Mouse (Mus musculus) liver, embryonic 16.5 days (tissue): ENCODE measurements at regions not wholly inside any gene's neighbourhood (a gene's known extent, or its start where the extent isn't known, plus 50 kb on each side); places are given as distances from the start of the nearest gene placed in this dataset.

ENCODE experiments used
- ATAC-seq: fragments of 200-750 bp; cut with Nextera tagmentation; 2 replicates; pipeline ENCODE4 v1.8.0; 2017; ENCODE audit warnings: low read depth, mild to moderate bottlenecking, moderate number of reproducible peaks, moderate library complexity
- H3K27ac ChIP-seq: fragments of 300-500 bp; sonication (generic); 2 replicates; pipeline ENCODE4 v1.5.1; 2014; ENCODE audit warnings: mild to moderate bottlenecking, low read length
- H3K27me3 ChIP-seq: fragments of 300-500 bp; sonication (generic); 2 replicates; pipeline ENCODE4 v1.6.1; 2014; ENCODE audit warnings: low read depth, low read length, mixed read lengths; ENCODE audit not compliant: control insufficient read depth, insufficient read depth
- H3K36me3 ChIP-seq: fragments of 300-500 bp; sonication (generic); 2 replicates; pipeline ENCODE4 v1.6.1; 2014; ENCODE audit warnings: mild to moderate bottlenecking; ENCODE audit not compliant: control insufficient read depth, insufficient read depth
- H3K4me1 ChIP-seq: fragments of 300-500 bp; sonication (generic); 2 replicates; pipeline ENCODE4 v1.6.1; 2014; ENCODE audit warnings: low read depth, low read length, mixed read lengths; ENCODE audit not compliant: control insufficient read depth
- H3K4me2 ChIP-seq: fragments of 300-500 bp; sonication (generic); 2 replicates; pipeline ENCODE4 v1.6.1; 2014; ENCODE audit warnings: low read depth, low read length, mixed read lengths
- H3K4me3 ChIP-seq: fragments of 300-500 bp; sonication (generic); 2 replicates; pipeline ENCODE4 v1.5.1; 2014; ENCODE audit warnings: low read depth, mild to moderate bottlenecking, low read length
- H3K9ac ChIP-seq: fragments of 300-500 bp; sonication (generic); 2 replicates; pipeline ENCODE4 v1.6.1; 2014; ENCODE audit warnings: low read depth, low read length
- H3K9me3 ChIP-seq: fragments of 300-500 bp; sonication (generic); replicated peaks from 2 replicates; pipeline ENCODE4 v1.6.1; 2016; ENCODE audit warnings: low read length; ENCODE audit not compliant: control insufficient read depth
- WGBS: fragments of 180-500 bp; shearing (Covaris S2); extraction: QIAGEN DNeasy Blood & Tissue Kit; methylation state at CpG from one replicate; pipeline ENCODE4 v1.1.7; 2014; ENCODE audit not compliant: insufficient replicate concordance; 5-methylcytosine and 5-hydroxymethylcytosine counted together

GRCm38 (mm10) chr14:120219224-120219623, 56.2 kb upstream of the Mbnl2 start:
- Histone ChIP-seq H3K9ac (no peak overlapping the region), H3K4me3 (no peak overlapping the region), H3K9me3 (no peaks in the 10 kb centered on the region), H3K4me1 (no peaks in the 10 kb centered on the region), H3K36me3 (no peaks in the 10 kb centered on the region), H3K27me3 (no peaks in the 10 kb centered on the region), H3K27ac (no peak overlapping the region), H3K4me2 (no peak overlapping the region)
- 74% methylated on average over 4 of the region's 4 CpGs for WGBS
- no peak for ATAC-seq

- H3K9me3 ChIP-seq = no peaks in the 10 kb centered on the region
- no peak overlapping the region for H3K27ac ChIP-seq
- no peak overlapping the region for H3K9ac ChIP-seq
- no peaks in the 10 kb centered on the region for H3K27me3 ChIP-seq
- no peak overlapping the region for H3K4me3 ChIP-seq
- 75% methylated on average over 14 of the region's 14 CpGs for WGBS
- no peaks in the 10 kb centered on the region for H3K4me1 ChIP-seq
- no peak for ATAC-seq
- no peak overlapping the region for H3K4me2 ChIP-seq
- no peaks in the 10 kb centered on the region for H3K36me3 ChIP-seq
These were observed 51.8 kb upstream of the Mbnl2 start for GRCm38 (mm10) chr14:120223528-120224201.

- ATAC-seq = no peak
- 64% methylated on average over 6 of the region's 6 CpGs for WGBS
- H3K4me3 ChIP-seq = no peak overlapping the region
These were observed 51.1 kb upstream of the Mbnl2 start for GRCm38 (mm10) chr14:120224202-120224846.

GRCm38 (mm10) chr14:120225657-120226056, 49.8 kb upstream of the Mbnl2 start:
- 68% methylated on average over 3 of the region's 3 CpGs for WGBS
- Histone ChIP-seq H3K4me2 (no peak overlapping the region), H3K27ac (no peak overlapping the region), H3K36me3 (no peaks in the 10 kb centered on the region), H3K9ac (no peak overlapping the region), H3K4me1 (no peaks in the 10 kb centered on the region), H3K27me3 (no peaks in the 10 kb centered on the region), H3K9me3 (no peaks in the 10 kb centered on the region), H3K4me3 (no peak overlapping the region)
- ATAC-seq = no peak

More at GRCm38 (mm10) chr14:120224202-120224846, 51.1 kb upstream of the Mbnl2 start:
- Histone ChIP-seq H3K9me3 (no peaks in the 10 kb centered on the region), H3K27me3 (no peaks in the 10 kb centered on the region), H3K4me1 (no peaks in the 10 kb centered on the region), H3K36me3 (no peaks in the 10 kb centered on the region), H3K4me2 (no peak overlapping the region), H3K9ac (no peak overlapping the region), H3K27ac (no peak overlapping the region)
